20 mouse cellular contexts compared by ENCODE assay signal in genomic region chr1:87578965-87579364, GRCm38 (mm10).
"Had no signal": no experiment of that assay in that cellular context is flagged by ENCODE, and none has a peak within 500 bp of the region (broad histone marks: within the 10 kb centered on the region; RNA-seq: fewer than 3 reads in every experiment).

No protein-coding gene starts in this region.

- H3K4me3 ChIP-seq: midbrain, embryonic 10.5 days; midbrain, embryonic 12.5 days; myocyte; neural tube, embryonic 13.5 days; neural tube, embryonic 15.5 days; stomach, embryonic 15.5 days had no signal

- H3K36me3 ChIP-seq: midbrain, embryonic 10.5 days; midbrain, embryonic 12.5 days; neural tube, embryonic 13.5 days; neural tube, embryonic 15.5 days; stomach, embryonic 15.5 days had no signal

- H3K27ac ChIP-seq: liver, embryonic 14.5 days; midbrain, embryonic 10.5 days; midbrain, embryonic 12.5 days; neural tube, embryonic 13.5 days; neural tube, embryonic 15.5 days; stomach, embryonic 15.5 days; stomach, postnatal 0 days had no signal

- H3K27me3 ChIP-seq: neural tube, embryonic 15.5 days; stomach, embryonic 15.5 days had no signal

- H3K9me3 ChIP-seq: midbrain, embryonic 10.5 days; midbrain, embryonic 12.5 days; neural tube, embryonic 13.5 days; neural tube, embryonic 15.5 days; stomach, embryonic 15.5 days had no signal

- H3K4me2 ChIP-seq: lung, embryonic 14.5 days; midbrain, embryonic 12.5 days; neural tube, embryonic 13.5 days; neural tube, embryonic 15.5 days; stomach, embryonic 15.5 days had no signal

- DNase-seq: lung, adult 18-20 months; lung, embryonic 14.5 days; lung, postnatal 10 days; lung, postnatal 4 days; midbrain, embryonic 14.5 days; retina, postnatal 1 day; right cerebral cortex, adult 18-20 months; right cerebral cortex, postnatal 25 days; right cerebral cortex, postnatal 4 days; thymus, adult 2 months; thymus, postnatal 36 days had no signal

- H3K9ac ChIP-seq: liver, embryonic 14.5 days; lung, embryonic 14.5 days; midbrain, embryonic 12.5 days; neural tube, embryonic 13.5 days; neural tube, embryonic 15.5 days; stomach, embryonic 15.5 days had no signal

- ATAC-seq: midbrain, embryonic 16.5 days had no signal
